In the genomic region with DNA sequence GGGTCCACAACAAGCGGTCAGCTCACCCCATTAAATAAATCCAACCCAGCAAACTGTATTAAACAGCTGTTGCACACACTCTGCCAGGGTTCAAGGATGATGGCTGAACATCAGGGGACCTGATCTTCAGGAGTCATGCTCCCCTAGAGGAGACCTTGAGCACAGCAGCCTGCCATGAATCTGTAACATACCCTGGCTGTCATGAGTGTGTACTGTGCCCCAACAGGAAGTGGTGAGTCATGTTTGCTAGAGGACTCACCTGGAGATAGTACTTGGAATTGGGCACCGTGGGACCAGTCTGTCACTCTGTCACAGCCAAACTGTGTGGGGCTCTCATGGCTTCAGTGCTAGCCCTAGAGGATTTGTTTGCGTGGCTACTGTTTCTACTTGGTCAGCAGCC, we compare ENCODE assay signal across 11 mouse cellular contexts.
DNase-seq lines count a peak whose midpoint lies in the region; ATAC-seq lines count a peak whose summit lies in the region.
"Had no signal": no experiment of that assay in that cellular context is flagged by ENCODE, and none has a peak within 500 bp of the region (broad histone marks: within the 10 kb centered on the region; RNA-seq: fewer than 3 reads in every experiment).

No protein-coding gene starts in this region.

- H3K27me3 ChIP-seq in heart, embryonic 12.5 days (replicated peaks): no peaks in the 10 kb centered on the region
- H3K27me3 ChIP-seq in forebrain, embryonic 12.5 days: 0 out of 2 replicates have a peak, but pooled peaks cover 5% of the 10 kb centered on the region
- H3K27me3 ChIP-seq: midbrain, embryonic 13.5 days had no signal

- peaks cover 7% of the 10 kb centered on the region; the same call in 1 of the 2 replicates for H3K36me3 ChIP-seq in heart, embryonic 12.5 days
- no peaks in the 10 kb centered on the region; the same call in 1 of the 2 replicates for H3K36me3 ChIP-seq in forebrain, embryonic 12.5 days (replicated peaks)

- 80% methylated on average over 3 of the region's 3 CpGs for WGBS in heart, embryonic 12.5 days
- 91% methylated on average over 3 of the region's 3 CpGs for WGBS in forebrain, embryonic 12.5 days

- intact Hi-C loops in heart, postnatal 10 days (cut with DNase I): no loop called here
- intact Hi-C loops in left cerebral cortex, postnatal 4 days (cut with DNase I): no loop called here

- peak; percentile 57; the same call in 1 of the 2 replicates for ATAC-seq in heart, embryonic 12.5 days (ENCODE audit: insufficient number of reproducible peaks, low FRiP score)
- ATAC-seq in hematopoietic stem cell, adult 5-6 weeks (replicated peaks in 1 of 2; ENCODE audit: insufficient read depth in 1 of 2, low FRiP score in 2 of 2, low TSS enrichment in 1 of 2, low read depth in 1 of 2, poor library complexity in 2 of 2, severe bottlenecking in 2 of 2): peak; percentile 70 to 80
- no peak for ATAC-seq in forebrain, embryonic 12.5 days (ENCODE audit: low FRiP score)
- ATAC-seq: midbrain, embryonic 13.5 days had no signal

- H3K9me3 ChIP-seq in heart, embryonic 12.5 days (replicated peaks): no peaks in the 10 kb centered on the region
- H3K9me3 ChIP-seq in forebrain, embryonic 12.5 days: no peaks in the 10 kb centered on the region
- H3K9me3 ChIP-seq: midbrain, embryonic 13.5 days had no signal

- no peak for DNase-seq in heart, postnatal 10 days
- DNase-seq in CD8-positive naive resting alpha-beta T cell, adult 2 months (ENCODE audit: low read depth in 2 of 2, low spot score in 2 of 2): peak; percentile 33 to 55
- peak; percentile 58 for DNase-seq in retina, postnatal 1 day
- DNase-seq in adrenal gland, postnatal 36 days: no peak
- DNase-seq in left cerebral cortex, postnatal 4 days: no peak
- DNase-seq: cerebellum, adult 8-10 months; gastrocnemius, postnatal 10 days had no signal

- H3K4me1 ChIP-seq in heart, embryonic 12.5 days (replicated peaks): 0 out of 2 replicates have a peak, but pooled peaks cover 4% of the 10 kb centered on the region
- peaks cover 2% of the 10 kb centered on the region; the same call in 1 of the 2 replicates for H3K4me1 ChIP-seq in forebrain, embryonic 12.5 days

- no peak overlapping the region for H3K27ac ChIP-seq in heart, embryonic 12.5 days (ENCODE audit: poor library complexity, severe bottlenecking)
- H3K27ac ChIP-seq in forebrain, embryonic 12.5 days: no peak overlapping the region
- H3K27ac ChIP-seq: midbrain, embryonic 13.5 days had no signal

- H3K4me3 ChIP-seq in heart, embryonic 12.5 days: no peak overlapping the region
- H3K4me3 ChIP-seq in forebrain, embryonic 12.5 days (replicated peaks): no peak overlapping the region
- H3K4me3 ChIP-seq: midbrain, embryonic 13.5 days had no signal

- no peak overlapping the region for H3K9ac ChIP-seq in heart, embryonic 12.5 days
- no peak overlapping the region for H3K9ac ChIP-seq in forebrain, embryonic 12.5 days
- H3K9ac ChIP-seq: midbrain, embryonic 13.5 days had no signal

- no peak overlapping the region for H3K4me2 ChIP-seq in heart, embryonic 12.5 days
- H3K4me2 ChIP-seq in forebrain, embryonic 12.5 days: no peak overlapping the region
- H3K4me2 ChIP-seq: midbrain, embryonic 13.5 days had no signal

Comparison
In these comparisons a context has a peak if more than half of its experiments do, and no peak if none do; other contexts are left out.
1. DNase-seq: peak in CD8-positive naive resting alpha-beta T cell, adult 2 months (2 of 2) and retina, postnatal 1 day (single experiment); none in heart, postnatal 10 days (0 of 2), adrenal gland, postnatal 36 days (0 of 2) and left cerebral cortex, postnatal 4 days (single experiment).